Mouse (Mus musculus) embryonic stem cell, embryonic (primary cell): ENCODE data around the gene Eef1g.
"Not testable (repeated sequence)": the region's sequence is repeated elsewhere in the genome, so short reads cannot be mapped to it uniquely, and the experiment has no call there.

Experiments used
- CTCF ChIA-PET, 4 experiments: fragments of 300-600 bp in 2 of 4; fragments of 350-600 bp in 2 of 4; sonication (Branson Sonifier 250); formaldehyde crosslinking; loops; one replicate each; lab custom pipeline; 2022; ENCODE audit warnings: inconsistent platforms in 2 of 4; lab: Charles Lee
- POLR2A ChIA-PET, 4 experiments: fragments of 300-600 bp in 2 of 4; fragments of 350-600 bp in 2 of 4; sonication (Branson Sonifier 250); formaldehyde crosslinking; loops; one replicate each; lab custom pipeline; 2022; ENCODE audit warnings: antibody characterized with exemption in 4 of 4, inconsistent platforms in 1 of 4; lab: Charles Lee

Gene Eef1g

DNA sequence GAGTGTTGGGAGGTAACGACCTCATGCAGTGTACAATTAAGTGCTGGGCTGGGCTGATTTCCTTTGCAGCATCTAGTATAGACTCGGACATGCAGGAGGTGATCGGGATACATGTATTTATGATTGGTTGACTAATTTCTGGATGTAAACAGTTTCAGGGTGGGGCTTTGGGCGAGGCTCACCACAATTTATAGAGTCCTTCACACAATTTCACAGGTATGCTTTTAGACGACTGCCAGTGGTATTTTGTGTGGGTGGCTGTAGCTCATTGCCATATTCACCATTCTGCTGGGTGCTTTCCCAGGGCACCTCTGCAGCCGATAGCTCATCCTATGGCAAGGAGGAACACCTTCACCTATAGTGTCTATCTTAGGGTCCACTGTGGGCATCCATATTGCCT lies 31.7 kb downstream of the Eef1g start:
- ChIA-PET POLR2A (interaction anchor here (1.0 to 6.0 kb wide), 34 partner anchors 8 to 275 kb away, joined by 3 to 106 read pairs (median 8); partner anchors contain the start of genes Ahnak (in 4 of the 4), Eef1g (in 2 of the 4), 1810009A15Rik (in 1 of the 4) and Gm49416 (in 1 of the 4)), CTCF (interaction anchor here in 2 of 4 experiments (0.8 to 2.3 kb wide), 5 partner anchors 10 to 84 kb away, joined by 3 to 11 read pairs (median 4); partner anchors contain the start of gene Ahnak (in 1 of the 2))

GRCm38 (mm10) chr19:8999223-8999622 lies 32.4 kb downstream of the Eef1g start:
- ChIA-PET CTCF (interaction anchor here in 3 of 4 experiments (0.7 to 2.2 kb wide), 3 partner anchors 83 to 111 kb away, joined by 3 to 10 read pairs (median 3); no protein-coding TSS in a partner anchor), POLR2A (interaction anchor here in 2 of 4 experiments (0.9 to 6.0 kb wide), 19 partner anchors 9 to 83 kb away, joined by 3 to 106 read pairs (median 10); partner anchors contain the start of genes Ahnak (in 2 of the 2) and Eef1g (in 1 of the 2))

- POLR2A ChIA-PET, CTCF ChIA-PET: not testable (repeated sequence)
Measured at GRCm38 (mm10) chr19:9006915-9007314, 40.1 kb downstream of the Eef1g start.

- ChIA-PET CTCF (no interaction called here), POLR2A (interaction anchor here in 1 of 4 experiments (0.6 to 3.6 kb wide), 5 partner anchors 8 to 28 kb away, joined by 3 to 14 read pairs (median 3); no protein-coding TSS in a partner anchor)
Measured at GRCm38 (mm10) chr19:9019298-9019697, 52.5 kb downstream of the Eef1g start.

GRCm38 (mm10) chr19:9023021-9023778 lies 56.4 kb downstream of the Eef1g start:
- POLR2A ChIA-PET, result interaction anchor here in 3 of 4 experiments (0.6 to 16.1 kb wide), 22 partner anchors 10 to 267 kb away, joined by 3 to 225 read pairs (median 4); partner anchors contain the start of gene Ubxn1 (in 1 of the 3)
- CTCF ChIA-PET, result interaction anchor here (0.6 to 1.3 kb wide), 8 partner anchors 30 to 340 kb away, joined by 3 to 8 read pairs (median 6); no protein-coding TSS in a partner anchor

DNA sequence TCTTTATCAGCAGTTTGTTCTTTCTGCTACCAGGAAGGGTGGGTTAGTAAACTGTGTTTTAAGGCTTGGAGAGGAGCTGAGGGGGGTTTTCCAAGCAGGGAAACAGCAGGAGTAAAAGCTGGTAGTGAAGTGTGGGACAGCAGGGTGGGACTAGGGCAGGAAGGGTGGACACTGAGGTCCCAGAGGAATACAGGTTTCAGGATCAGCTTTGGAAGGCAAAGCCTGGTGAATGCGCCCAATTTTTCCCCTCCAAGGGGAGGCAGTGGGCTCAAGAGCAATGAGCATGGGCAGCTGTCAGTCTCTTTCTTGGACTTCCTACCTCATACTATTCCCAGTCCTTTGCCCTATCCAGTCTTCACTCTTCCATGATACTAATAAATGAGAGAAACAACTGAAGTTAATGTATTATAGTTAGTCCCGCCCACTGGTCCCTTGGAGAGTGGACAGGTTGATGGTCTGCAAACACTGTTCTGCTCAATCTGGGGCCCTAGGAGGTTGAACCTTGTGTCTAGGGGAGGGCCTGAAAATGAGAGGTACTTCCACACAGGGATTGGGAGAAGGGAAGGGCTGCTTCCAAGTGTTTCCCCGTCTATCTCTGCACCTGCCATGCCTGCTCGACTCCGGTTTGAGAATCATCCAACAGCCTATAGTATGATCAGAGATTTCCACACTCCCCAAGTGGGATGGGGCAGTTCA lies 58.9 kb downstream of the Eef1g start:
- ChIA-PET CTCF (no interaction called here), POLR2A (interaction anchor here in 3 of 4 experiments (0.6 to 16.1 kb wide), 10 partner anchors 9 to 137 kb away, joined by 3 to 225 read pairs (median 6); partner anchors contain the start of genes 1810009A15Rik (in 1 of the 3), Ahnak (in 1 of the 3) and Gm49416 (in 1 of the 3))

DNA sequence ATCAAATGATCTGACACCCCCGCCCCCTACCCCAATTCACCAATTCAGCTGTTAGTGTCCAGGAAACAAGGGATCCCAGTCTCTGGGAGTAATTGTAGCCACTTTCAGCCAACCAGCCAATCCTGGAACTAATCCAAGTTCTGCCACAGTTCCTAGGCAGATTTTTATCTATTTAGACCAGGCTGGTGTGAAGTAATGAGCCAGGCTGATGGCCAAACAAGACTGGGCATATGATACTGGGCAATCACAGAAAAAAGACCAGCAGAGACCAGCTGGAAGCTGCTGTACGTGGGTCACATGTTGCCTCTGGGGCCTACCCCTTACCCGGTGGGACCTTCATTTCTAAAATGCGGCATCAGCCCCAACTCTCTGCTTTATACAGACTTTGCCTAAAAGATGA lies 59.8 kb downstream of the Eef1g start:
- ChIA-PET POLR2A (interaction anchor here in 3 of 4 experiments (0.6 to 16.1 kb wide), 24 partner anchors 10 to 313 kb away, joined by 3 to 225 read pairs (median 6); partner anchors contain the start of genes Ahnak (in 2 of the 3), Eef1g (in 2 of the 3), 1810009A15Rik (in 1 of the 3) and Gm49416 (in 1 of the 3)), CTCF (interaction anchor here in 1 of 4 experiments (1.1 kb wide), 1 partner anchor 33 kb away, joined by 4 read pairs; no protein-coding TSS in a partner anchor)

DNA sequence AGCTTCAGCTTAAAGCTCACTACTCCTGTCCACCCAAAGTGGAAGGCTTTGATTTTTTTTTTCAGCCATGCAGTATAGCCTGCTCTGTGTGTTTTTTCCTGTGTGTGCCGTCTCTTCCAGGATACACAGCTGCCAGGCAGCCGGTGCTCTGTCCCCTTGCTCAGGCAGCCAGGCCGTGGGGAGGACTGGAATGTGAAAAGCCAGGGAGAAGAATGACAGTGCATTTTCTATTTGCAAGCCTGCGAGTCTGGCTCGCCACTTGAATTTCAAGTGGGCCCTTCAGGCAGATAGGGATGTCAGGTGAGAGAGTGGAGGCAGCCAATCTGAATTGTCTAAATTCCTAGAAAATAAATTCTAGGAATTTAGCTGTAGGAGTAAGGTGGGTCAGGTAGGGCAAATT lies 61.0 kb downstream of the Eef1g start:
- CTCF ChIA-PET, result interaction anchor here in 1 of 4 experiments (1.1 kb wide), 1 partner anchor 55 kb away, joined by 3 read pairs; no protein-coding TSS in a partner anchor
- POLR2A ChIA-PET, result interaction anchor here (0.6 to 16.1 kb wide), 50 partner anchors 8 to 345 kb away, joined by 3 to 225 read pairs (median 5); partner anchors contain the start of genes Eef1g (in 3 of the 4), 1810009A15Rik (in 2 of the 4), Ahnak (in 2 of the 4) and Gm49416 (in 2 of the 4)
